Mouse (Mus musculus): ENCODE results near the gene Sec24a.
A peak's percentile ranks its signal among the peaks of the same experiment; 100 is the strongest.

Sec24a gene

GRCm38 (mm10) chr11:51646751-51647667, 116.4 kb downstream of the Sec24a start:
- peak; percentile 10 for DNase-seq

- no peak for DNase-seq
Observed at GRCm38 (mm10) chr11:51646245-51646644, 117.2 kb downstream of the Sec24a start.

- peak; percentile 23 for DNase-seq
Observed at GRCm38 (mm10) chr11:51645293-51645692, 118.1 kb downstream of the Sec24a start.

- DNase-seq: peak; percentile 8
Observed at GRCm38 (mm10) chr11:51644217-51644616, 119.2 kb downstream of the Sec24a start.

- DNase-seq: peak; percentile 60
Observed at GRCm38 (mm10) chr11:51643761-51644160, 119.7 kb downstream of the Sec24a start.

- peak; percentile 41 for DNase-seq
Observed at GRCm38 (mm10) chr11:51643202-51643601, 120.2 kb downstream of the Sec24a start.
